Mouse (Mus musculus) kidney, postnatal 10 days (tissue): Measurements from ENCODE around the gene Gm10644.

ENCODE experiments used
- DNase-seq: peaks from one replicate; pipeline ENCODE4 v3.0.0; 2021; ENCODE audit warnings: mixed read lengths

Gm10644 gene

GRCm38 (mm10) chr8:83934222-83934621 is 20.8 kb downstream of the Gm10644 start:
- peak; percentile 7 for DNase-seq

DNA sequence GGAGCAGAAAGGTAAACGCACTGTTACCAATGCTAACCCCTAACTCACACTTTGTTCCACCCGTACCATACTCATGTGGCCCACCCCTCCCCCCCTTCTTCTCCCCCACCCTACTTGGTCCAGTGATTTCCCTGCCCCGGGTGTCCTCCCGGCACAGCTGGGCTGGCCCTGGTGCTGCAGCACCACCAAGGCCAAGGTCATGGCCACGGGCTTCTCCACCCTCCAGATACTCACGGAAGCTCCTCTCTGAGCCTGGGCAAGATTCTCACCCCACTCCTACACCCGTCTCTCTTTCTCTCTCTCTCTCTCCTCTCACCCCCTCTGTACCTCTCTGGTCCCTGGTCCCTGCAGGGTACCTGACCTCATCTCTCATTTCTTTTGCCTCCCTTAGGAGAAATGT is 28.7 kb downstream of the Gm10644 start:
- no peak for DNase-seq

- DNase-seq = no peak
Measured at GRCm38 (mm10) chr8:83924585-83924984, 30.4 kb downstream of the Gm10644 start.

GRCm38 (mm10) chr8:83922727-83923126 is 32.3 kb downstream of the Gm10644 start:
- no peak for DNase-seq

DNA sequence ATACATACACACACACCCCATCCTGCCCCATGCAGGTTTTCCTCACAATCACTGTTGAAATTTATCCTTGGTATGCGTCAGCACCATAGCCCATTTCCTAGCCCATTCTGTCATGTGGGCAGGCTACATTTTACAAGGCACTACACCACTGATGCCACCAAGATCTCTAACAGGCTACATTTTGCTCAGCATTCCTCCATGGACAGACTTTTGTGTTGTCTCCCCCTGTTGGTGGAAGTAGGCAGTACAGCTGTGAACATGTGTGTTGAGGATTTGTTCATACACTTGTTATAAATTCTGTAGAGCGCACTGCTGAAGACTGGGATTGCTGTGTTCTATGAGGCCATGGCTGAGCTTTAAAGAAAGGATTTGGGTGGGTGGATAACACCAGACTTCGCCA is 33.4 kb downstream of the Gm10644 start:
- DNase-seq = peak; percentile 89

DNA sequence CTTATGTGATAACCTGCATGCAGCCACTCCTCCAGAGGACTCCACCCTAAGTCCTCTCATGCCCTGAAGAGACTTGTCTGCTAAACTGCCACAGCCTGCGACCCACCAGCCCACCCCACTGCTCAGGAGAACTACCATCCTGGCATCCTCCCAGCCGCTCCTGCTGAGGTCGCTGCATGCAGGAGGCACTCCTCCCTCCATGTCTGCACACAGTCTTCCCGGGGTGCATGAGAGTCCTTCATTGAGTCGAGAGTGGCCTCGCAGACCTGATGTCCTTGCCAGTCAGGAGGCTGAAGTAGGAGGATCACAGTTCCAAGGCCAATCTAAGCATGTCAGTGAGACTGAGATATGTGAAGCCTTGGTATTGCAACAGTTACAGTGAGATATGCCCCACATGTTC is 37.4 kb downstream of the Gm10644 start:
- no peak for DNase-seq

DNA sequence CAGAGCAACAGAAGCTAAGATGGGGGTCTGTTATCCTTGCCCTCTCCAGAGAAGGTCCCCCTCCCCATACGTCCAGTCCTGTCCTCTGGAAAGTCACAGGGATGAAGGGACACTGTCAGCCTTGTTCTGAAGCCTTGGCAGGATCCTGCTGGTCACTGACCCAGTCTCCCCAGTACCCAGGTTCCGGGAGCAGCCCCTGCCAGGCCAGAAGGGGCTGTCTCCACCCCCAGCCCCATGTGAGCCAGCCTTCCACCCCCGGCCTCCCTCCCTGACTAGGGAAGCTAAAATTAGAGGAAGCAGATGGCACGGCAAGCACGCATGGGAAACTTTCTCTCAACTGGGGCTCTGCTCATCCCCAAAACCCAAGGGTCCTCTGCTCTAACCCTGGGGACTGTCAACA is 39.0 kb downstream of the Gm10644 start:
- DNase-seq = no peak

- peak; percentile 48 for DNase-seq
Measured at GRCm38 (mm10) chr8:83914860-83915259, 40.1 kb downstream of the Gm10644 start.

DNA sequence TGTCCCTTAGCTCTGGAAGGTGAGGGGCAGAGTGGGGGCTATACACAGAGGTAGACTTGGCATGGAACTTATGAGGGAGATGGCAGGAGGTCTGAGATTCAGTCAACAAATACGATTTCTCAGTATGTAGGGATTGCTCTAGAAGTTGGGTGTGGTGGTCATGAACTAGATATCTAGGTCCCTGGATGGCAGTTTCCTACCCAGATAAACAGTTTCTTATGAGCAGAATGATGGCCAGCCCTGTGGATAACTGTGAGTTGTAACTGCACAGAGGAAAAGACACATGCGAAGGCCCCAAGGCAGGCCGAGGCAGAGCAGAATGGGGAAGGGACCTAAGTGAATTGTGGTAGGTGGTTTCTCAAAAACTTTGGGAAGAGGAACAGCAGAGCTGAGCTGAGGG is 40.8 kb downstream of the Gm10644 start:
- DNase-seq = no peak

- no peak for DNase-seq
Measured at GRCm38 (mm10) chr8:83911809-83912731, 42.9 kb downstream of the Gm10644 start.

- DNase-seq = no peak
Measured at GRCm38 (mm10) chr8:83909311-83909710, 45.7 kb downstream of the Gm10644 start.

DNA sequence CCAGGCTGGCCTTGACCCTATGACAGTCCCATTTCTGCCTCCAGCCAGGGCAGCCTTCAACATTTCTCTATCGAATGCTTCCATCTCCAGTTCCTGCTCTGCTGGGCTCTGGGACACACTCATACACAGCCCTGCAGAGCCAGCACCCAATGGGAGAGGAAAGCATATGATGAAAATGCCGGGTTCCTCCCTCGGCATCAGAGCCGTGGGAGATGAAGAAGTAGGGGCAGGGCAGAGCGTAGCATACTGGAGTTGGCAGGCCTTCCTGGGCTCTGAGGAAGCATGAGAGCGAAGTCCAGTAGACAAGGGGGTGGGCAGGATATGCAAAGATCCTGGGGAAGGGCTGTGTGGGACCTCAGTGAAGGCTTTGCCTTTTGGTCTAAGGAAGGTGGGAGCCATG is 46.4 kb downstream of the Gm10644 start:
- DNase-seq = no peak

- peak; percentile 53 for DNase-seq
Measured at GRCm38 (mm10) chr8:83902961-83903666, 51.9 kb downstream of the Gm10644 start.

GRCm38 (mm10) chr8:83901566-83902485 is 53.2 kb downstream of the Gm10644 start:
- no peak for DNase-seq

DNA sequence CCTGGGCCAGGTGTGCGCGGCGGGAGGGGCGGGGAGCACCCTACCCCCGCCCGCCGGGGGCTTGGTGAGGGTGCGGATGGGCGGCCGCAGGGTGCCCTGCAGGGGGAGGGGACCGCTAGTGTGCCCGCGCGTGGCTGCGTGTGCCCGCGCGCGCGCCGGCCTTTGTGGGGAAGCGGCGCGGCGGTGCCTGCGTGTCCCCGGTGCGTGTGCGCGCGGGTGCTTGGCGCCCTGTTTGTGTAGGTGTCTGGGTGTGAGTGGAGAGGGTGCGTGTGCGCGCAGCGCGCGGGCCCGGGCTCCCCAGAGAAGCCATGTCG is 54.1 kb downstream of the Gm10644 start:
- DNase-seq = peak; percentile 39

DNA sequence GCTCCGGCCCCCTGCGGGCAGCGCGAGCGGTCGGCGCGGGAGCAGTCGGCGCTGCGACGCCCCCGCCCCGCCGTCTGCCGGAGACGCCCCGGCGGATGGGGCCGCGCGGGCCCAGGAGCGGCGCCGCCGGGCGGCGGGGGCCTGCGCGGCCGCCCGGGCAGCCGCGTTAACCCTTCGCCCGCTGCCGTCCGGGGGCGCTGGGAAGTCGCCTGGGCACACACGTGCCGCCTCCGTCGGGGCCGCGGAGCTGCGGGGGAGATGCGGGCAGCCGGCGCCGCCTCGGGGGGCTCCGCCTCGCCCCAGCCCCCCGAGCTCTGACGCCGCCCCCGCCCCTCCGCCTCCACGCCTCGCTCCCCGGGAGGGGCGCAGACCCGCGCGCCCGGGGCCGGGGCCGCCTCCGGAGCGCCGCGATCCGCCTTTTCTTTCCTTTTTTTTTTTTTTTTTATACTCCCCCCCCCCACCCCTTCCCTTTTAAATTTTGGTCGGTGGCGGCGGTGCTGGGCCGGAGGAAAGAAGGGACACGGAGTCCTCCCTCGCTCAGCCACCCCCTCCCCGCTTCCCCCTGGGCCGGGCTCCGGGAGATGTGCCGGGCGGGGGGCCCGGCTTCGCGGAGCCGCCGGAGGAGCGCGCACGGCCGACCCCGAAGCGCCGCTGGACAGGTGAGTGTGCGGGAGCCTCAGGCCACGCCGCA is 54.6 kb downstream of the Gm10644 start:
- DNase-seq = peak; percentile 60

DNA sequence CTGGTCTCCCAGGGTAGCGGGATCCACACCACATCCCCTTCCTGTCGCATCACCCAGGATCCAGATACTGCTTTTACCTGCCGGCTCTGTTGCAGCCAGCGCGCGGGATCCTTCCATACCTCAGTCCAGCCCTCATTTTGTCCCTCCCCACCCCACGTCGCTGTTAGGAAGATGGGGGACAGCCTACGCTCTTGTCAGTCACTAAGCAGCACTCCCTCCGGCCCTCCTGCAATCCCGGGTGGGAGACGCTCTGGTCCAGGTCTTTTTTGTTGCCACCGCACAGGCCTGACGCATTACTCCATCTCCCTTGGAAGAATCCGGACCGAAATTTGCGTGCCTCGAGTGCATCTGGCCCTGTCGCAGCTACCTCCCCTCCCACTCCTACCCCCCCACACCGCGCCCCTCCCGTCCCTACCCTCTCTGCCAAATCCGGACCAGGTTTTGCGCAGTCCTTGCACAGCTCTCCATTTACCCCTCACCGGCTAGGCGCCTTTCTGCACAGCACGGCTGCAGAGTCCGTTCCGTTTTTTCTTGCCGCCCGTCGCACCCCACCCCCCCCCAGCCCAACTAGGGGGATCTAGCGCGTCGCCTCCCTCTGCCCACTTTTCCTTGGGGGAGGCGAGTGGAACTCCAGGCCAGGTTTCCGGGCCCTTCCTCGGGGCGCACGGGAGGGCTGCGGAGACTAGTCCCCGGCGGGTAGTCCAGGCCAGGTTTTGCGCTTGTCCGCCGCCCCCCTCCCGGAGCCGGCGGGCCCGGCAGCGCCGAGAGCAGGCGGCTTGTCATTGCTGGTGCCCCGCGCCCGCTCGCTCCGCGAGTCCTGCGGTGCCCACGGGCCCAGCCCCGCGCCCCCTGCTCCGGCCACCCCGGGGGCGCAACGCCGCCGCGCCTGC is 55.4 kb downstream of the Gm10644 start, which contains the start of gene Adgrl1:
Adgrl1 (plus strand) TSS at position 743 of the 890 bp plus-strand sequence.
- DNase-seq = peak; percentile 95

GRCm38 (mm10) chr8:83898985-83899362 is 56.0 kb downstream of the Gm10644 start:
- DNase-seq = peak; percentile 71

DNA sequence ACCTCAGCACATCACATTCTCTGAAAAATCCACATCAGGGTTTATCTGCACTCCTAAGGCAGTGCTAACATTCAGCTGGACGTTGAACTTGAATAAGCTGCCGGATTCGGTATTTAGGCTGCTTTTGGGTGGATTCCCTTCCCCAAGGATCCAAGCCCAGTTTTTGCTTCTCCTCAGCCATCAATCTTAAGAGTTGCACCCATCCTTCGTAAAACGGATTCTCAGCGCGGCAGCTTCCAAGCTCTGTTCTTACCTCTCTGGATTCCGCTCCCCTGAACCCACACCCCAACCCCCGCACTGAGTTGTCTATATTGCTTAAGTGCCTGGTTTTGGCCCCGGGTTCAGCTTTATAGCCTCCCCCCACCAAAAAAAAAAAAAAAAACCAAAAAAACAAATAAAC is 56.5 kb downstream of the Gm10644 start:
- peak; percentile 53 for DNase-seq

- DNase-seq = peak; percentile 79
Measured at GRCm38 (mm10) chr8:83897211-83897610, 57.8 kb downstream of the Gm10644 start.

GRCm38 (mm10) chr8:83896461-83896860 is 58.5 kb downstream of the Gm10644 start:
- no peak for DNase-seq
